Mouse (Mus musculus) midbrain, embryonic 10.5 days (tissue): Measurements from ENCODE around the gene Fbxw13. TPM values are rescaled to one million over a fixed set of nuclear protein-coding genes. Genes with fewer than 3 reads are reported as not detected.
"Not testable (repeated sequence)": the region's sequence is repeated elsewhere in the genome, so short reads cannot be mapped to it uniquely, and the experiment has no call there.

Source experiments
- DNase-seq: peaks from one replicate; pipeline ENCODE4 v3.0.0-alpha.2; 2017; ENCODE audit warnings: low spot score
- H3K27ac ChIP-seq: fragments of 300-500 bp; sonication (generic); replicated peaks from 2 replicates; pipeline ENCODE4 v1.5.1; 2016; ENCODE audit warnings: mild to moderate bottlenecking
- H3K27me3 ChIP-seq: fragments of 300-500 bp; sonication (generic); 2 replicates; pipeline ENCODE4 v1.6.1; 2016; ENCODE audit warnings: low read depth, mild to moderate bottlenecking; ENCODE audit not compliant: poor library complexity, severe bottlenecking
- H3K36me3 ChIP-seq: fragments of 300-500 bp; sonication (generic); 2 replicates; pipeline ENCODE4 v1.6.1; 2016; ENCODE audit warnings: mild to moderate bottlenecking, moderate library complexity
- H3K4me1 ChIP-seq: fragments of 300-500 bp; sonication (generic); 2 replicates; pipeline ENCODE4 v1.6.1; 2016
- H3K4me3 ChIP-seq: fragments of 300-500 bp; sonication (generic); 2 replicates; pipeline ENCODE4 v1.5.1; 2016; ENCODE audit warnings: mild to moderate bottlenecking, moderate library complexity
- H3K9me3 ChIP-seq: fragments of 300-500 bp; sonication (generic); replicated peaks from 2 replicates; pipeline ENCODE4 v1.6.1; 2016; ENCODE audit warnings: mild to moderate bottlenecking
- WGBS: fragments of 180-500 bp; shearing (Covaris S2); methylation state at CpG from one replicate; pipeline ENCODE4 v1.1.7; 2016; 5-methylcytosine and 5-hydroxymethylcytosine counted together
- polyA plus RNA-seq: library from polyadenylated mRNA; unstranded; fragments of >200 nt; fragmentation: Nextera tagmentation; extraction: Ambion mirVana; gene quantifications from 2 replicates; pipeline ENCODE4 v1.2.1, GENCODE M21; 2016

Fbxw13 gene
- polyA plus RNA-seq = not detected in 2 replicates

DNA sequence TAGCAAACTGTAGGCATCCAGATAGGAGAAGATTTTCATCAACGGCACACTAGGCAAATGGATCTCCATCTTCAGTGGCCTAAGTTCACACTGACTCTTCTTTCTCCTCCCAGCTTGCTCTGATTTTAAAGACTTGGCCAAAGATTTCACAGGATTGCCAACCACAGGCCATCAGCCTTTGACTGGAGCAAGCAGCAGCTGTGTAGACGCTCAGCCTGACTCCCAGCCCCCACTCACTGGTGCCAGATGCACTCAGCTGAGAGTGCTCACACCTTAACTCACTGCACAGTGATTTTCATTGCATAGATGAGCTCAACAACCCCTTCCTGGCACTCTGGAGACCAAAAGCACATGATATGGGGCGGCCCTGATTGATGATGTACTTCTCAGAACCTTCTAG, at the start of gene Fbxw13:
TSS of gene Fbxw13 (minus strand) at position 101 of the 400 bp plus-strand sequence.
- H3K36me3 ChIP-seq, H3K4me1 ChIP-seq, H3K4me3 ChIP-seq, H3K9me3 ChIP-seq, H3K27me3 ChIP-seq, DNase-seq, H3K27ac ChIP-seq: not testable (repeated sequence)
- WGBS = 83% methylated on average over 3 of the region's 3 CpGs

DNA sequence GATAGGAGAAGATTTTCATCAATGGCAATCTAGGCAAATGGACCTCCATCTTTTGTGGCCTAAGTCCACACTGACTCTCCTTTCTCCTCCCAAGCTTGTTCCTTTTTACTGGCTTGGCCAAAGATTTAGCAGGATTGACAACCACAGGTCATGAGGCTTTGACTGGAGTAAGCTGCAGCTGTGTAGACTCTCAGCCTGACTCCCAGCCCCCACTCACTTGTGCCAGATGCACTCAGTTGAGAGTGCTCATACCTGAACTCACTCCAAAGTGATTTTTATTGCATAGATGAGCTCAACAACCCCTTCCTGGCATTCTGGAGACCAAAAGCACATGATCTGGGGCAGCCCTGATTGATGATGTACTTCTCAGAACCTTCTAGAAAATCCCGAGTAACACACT, 38.9 kb upstream of the Fbxw13 start, which contains the start of gene Fbxw20:
TSS of gene Fbxw20 (minus strand) at position 101 of the 400 bp plus-strand sequence.
- H3K4me1 ChIP-seq = no peaks in the 10 kb centered on the region
- no peaks in the 10 kb centered on the region for H3K36me3 ChIP-seq
- H3K27ac ChIP-seq = no peak within 1 kb of the TSS
- 91% methylated on average over 1 of the region's 1 CpGs for WGBS
- no peak for DNase-seq
- H3K4me3 ChIP-seq = no peak within 1 kb of the TSS
- no peaks in the 10 kb centered on the region for H3K27me3 ChIP-seq
- no peaks in the 10 kb centered on the region for H3K9me3 ChIP-seq

DNA sequence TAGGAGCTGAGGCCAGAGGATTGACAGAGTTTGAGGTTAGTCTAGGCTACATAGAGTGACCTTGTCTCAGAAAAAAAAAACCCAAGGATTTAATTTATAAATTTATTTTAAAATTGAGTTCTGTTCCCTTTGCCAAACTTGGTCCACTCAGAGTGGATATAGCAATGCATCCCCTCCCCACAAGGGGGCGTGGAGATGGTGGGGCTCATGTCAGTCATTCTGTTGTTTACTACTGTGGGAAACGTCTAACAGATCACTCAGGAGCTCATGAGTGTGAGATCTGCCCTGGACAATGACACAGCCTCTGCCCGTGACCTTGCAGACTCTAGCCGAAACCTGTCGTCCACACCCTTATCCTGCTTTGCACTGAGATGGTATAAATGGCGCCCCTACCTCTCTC, 22.7 kb upstream of the Fbxw13 start:
- Histone ChIP-seq H3K4me1 (no peaks in the 10 kb centered on the region), H3K4me3 (no peak overlapping the region), H3K9me3 (no peaks in the 10 kb centered on the region), H3K27me3 (no peaks in the 10 kb centered on the region), H3K36me3 (no peaks in the 10 kb centered on the region), H3K27ac (no peak overlapping the region)
- DNase-seq = no peak
- 69% methylated on average over 6 of the region's 6 CpGs for WGBS

DNA sequence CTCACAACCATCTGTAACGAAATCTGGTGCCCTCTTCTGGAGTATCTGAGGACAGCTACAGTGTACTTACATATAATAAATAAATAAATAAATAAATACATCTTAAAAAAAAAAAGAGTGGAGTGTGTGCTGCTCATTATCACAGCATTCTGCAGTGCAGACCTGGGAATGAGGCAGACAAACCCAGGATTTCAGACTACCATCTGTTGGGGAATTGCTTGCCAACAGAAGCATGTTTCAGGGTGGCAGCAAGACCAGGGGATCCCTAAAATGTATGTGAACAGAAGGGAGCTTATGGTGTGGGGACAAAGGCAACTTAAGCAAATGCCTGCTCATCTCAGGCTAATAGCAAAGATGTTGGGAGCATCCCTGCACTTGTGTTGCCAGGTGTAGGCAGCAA, 5.6 kb upstream of the Fbxw13 start:
- not testable (repeated sequence) for H3K4me1 ChIP-seq, DNase-seq, H3K4me3 ChIP-seq, H3K36me3 ChIP-seq, H3K27ac ChIP-seq, H3K27me3 ChIP-seq, H3K9me3 ChIP-seq
- 78% methylated on average over 1 of the region's 1 CpGs for WGBS

DNA sequence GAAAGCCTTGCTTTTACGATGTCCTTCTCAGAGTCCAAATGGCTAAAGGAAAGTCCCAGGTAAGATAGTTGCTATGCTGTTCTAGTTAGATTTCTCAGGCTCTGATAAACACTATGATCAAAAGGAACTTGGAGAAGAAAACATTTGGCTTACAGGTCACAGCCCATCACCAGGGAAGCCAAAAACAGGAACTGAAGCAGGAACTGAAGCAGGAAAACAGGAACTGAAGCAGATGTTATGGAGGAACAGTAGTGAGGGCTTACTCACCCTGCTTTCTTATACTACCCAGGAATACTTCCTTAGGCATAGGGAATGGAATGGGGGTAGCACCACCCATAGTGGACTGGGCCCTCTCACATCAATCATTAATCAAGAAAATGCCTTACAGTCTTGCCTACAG, 4.6 kb upstream of the Fbxw13 start:
- Histone ChIP-seq H3K4me1 (no peaks in the 10 kb centered on the region), H3K4me3 (no peak overlapping the region), H3K27ac (no peak overlapping the region), H3K27me3 (no peaks in the 10 kb centered on the region), H3K36me3 (no peaks in the 10 kb centered on the region), H3K9me3 (no peaks in the 10 kb centered on the region)
- DNase-seq = no peak
- 86% methylated on average over 1 of the region's 1 CpGs for WGBS

DNA sequence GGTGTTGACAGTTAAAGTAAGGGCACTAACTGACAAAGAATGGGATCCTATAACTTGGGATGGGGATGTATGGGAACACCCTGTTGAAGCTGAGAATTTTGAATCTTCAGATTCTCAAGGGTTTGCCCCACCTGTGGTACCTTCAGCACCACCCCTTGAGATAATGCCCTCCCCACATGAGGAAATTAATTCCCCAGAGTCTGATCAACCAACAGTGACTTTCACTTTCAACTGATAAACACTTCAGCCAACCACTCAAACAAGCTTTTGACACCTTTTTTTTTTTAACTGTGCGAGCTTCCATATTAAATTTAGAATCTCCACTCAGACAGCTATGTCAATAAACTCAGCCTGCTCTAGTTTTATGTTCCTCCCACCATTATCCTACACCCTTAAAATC, 3.6 kb upstream of the Fbxw13 start:
- no peaks in the 10 kb centered on the region for H3K9me3 ChIP-seq
- DNase-seq = no peak
- no peak overlapping the region for H3K4me3 ChIP-seq
- H3K36me3 ChIP-seq = no peaks in the 10 kb centered on the region
- H3K27me3 ChIP-seq = no peaks in the 10 kb centered on the region
- 88% methylated on average over 1 of the region's 1 CpGs for WGBS
- H3K27ac ChIP-seq = no peak overlapping the region
- no peaks in the 10 kb centered on the region for H3K4me1 ChIP-seq

DNA sequence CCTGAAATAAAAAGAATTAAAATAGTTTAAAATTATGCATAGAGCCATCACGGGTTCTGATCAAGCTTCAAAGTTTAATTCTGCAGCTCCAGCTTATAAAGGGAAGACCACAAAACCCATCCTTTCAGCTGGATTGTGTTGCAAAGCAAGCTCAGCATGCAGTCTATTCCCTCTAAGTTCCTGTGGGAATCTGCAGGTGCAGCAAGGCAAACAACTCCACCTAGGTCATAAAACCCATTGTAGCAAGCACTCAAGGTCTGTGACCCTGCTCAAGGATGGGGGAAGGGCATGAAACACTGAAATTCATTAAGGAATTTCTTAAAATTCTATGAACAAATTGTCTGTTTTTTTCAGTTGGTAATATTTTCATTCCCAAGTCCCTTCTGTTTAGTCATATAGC, 18.6 kb downstream of the Fbxw13 start:
- DNase-seq = no peak
- H3K4me1 ChIP-seq = no peaks in the 10 kb centered on the region
- no peaks in the 10 kb centered on the region for H3K36me3 ChIP-seq
- H3K27me3 ChIP-seq = no peaks in the 10 kb centered on the region
- WGBS = 79% methylated on average over 1 of the region's 1 CpGs
- no peaks in the 10 kb centered on the region; the same call in 1 of the 2 replicates for H3K9me3 ChIP-seq
- no peak overlapping the region for H3K4me3 ChIP-seq
- no peak overlapping the region for H3K27ac ChIP-seq

DNA sequence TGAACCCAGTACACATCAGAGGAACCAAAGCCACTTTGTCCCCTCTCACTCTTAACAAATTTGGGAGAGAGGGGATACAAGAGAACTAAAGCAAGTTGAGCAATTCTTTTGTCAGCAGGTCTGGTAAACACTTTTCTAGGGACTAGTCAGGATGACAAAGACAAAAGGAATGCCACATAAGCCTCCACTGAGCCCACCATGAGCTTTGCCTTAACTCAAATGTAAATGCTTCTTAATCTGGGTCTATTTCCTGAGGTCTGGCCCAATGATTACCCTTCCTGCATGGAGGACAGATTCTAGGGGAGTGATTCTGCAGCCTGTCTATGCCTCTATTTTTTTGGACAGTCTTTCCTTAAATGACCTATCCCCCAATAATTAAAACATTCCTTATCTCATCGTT, 19.5 kb downstream of the Fbxw13 start:
- no peaks in the 10 kb centered on the region; the same call in 1 of the 2 replicates for H3K9me3 ChIP-seq
- no peak for DNase-seq
- no peaks in the 10 kb centered on the region for H3K36me3 ChIP-seq
- no peak overlapping the region for H3K4me3 ChIP-seq
- H3K27me3 ChIP-seq = no peaks in the 10 kb centered on the region
- 91% methylated on average over 1 of the region's 1 CpGs for WGBS
- no peaks in the 10 kb centered on the region for H3K4me1 ChIP-seq
- H3K27ac ChIP-seq = no peak overlapping the region

DNA sequence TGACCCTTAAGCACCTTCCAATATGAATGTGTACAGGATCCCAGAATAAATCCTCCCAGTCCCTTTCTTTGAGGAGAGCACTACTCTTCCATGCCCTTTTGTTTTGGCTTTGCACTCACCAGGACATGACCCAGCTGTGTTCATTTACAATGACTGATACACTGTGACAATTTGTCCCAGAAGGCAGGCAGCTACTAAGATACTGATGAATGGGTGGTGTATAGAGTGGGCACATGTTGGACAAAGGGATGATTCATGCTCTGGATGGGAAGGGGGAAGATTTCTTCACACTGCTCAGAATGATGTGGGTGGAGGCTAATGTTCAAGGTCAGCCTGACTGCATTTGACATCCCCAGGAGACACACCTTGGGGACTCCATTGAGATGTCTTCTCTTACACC, 28.5 kb downstream of the Fbxw13 start:
- DNase-seq = no peak
- no peaks in the 10 kb centered on the region for H3K27me3 ChIP-seq

DNA sequence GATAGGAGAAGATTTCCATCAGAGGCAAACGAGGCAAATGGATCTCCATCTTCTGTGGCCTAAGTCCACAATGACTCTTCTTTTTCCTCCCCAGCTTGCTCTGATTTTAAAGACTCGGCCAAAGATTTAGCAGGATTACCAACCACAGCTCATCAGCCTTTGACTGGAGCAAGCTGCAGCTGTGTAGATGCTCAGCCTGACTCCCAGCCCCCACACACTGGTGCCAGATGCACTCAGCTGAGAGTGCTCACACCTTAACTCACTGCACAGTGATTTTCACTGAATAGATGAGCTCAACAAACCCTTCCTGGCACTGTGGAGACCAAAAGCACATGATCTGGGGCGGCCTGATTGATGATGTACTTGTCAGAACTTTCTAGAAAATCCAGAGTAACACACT, 33.8 kb downstream of the Fbxw13 start, which contains the start of gene Fbxw21:
TSS of gene Fbxw21 (minus strand) at position 101 of the 400 bp plus-strand sequence.
- H3K4me3 ChIP-seq = no peak within 1 kb of the TSS
- 77% methylated on average over 3 of the region's 3 CpGs for WGBS
- DNase-seq = no peak
- no peaks in the 10 kb centered on the region for H3K4me1 ChIP-seq
- no peaks in the 10 kb centered on the region for H3K9me3 ChIP-seq
- no peaks in the 10 kb centered on the region for H3K36me3 ChIP-seq
- no peaks in the 10 kb centered on the region for H3K27me3 ChIP-seq
- H3K27ac ChIP-seq = no peak within 1 kb of the TSS

More for the DNA sequence above, 28.5 kb downstream of the Fbxw13 start:
- Histone ChIP-seq H3K4me1 (no peaks in the 10 kb centered on the region), H3K4me3 (no peak overlapping the region), H3K27ac (no peak overlapping the region), H3K9me3 (peaks cover 7% of the 10 kb centered on the region; the same call in 1 of the 2 replicates), H3K36me3 (no peaks in the 10 kb centered on the region)

DNA sequence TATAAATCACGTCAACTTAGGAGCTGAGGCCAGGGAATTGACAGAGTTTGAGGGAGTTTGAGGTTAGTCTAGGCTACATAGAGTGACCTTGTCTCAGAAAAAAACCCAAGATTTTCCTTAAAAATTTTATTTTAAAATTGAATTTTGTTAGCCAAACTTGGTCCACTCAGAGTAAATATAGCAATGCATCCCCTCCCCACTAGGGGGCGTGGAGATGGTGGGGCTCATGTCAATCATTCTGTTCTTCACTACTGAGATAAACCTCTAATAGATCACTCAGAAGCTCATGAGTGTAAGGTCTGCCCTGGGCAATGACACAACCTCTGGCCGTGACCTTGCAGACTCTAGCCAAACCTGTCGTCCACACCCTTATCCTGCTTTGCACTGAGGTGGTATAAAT, 55.4 kb downstream of the Fbxw13 start:
- not testable (repeated sequence) for H3K4me3 ChIP-seq, DNase-seq, H3K36me3 ChIP-seq, H3K27ac ChIP-seq, H3K27me3 ChIP-seq, H3K4me1 ChIP-seq, H3K9me3 ChIP-seq
- 75% methylated on average over 4 of the region's 4 CpGs for WGBS

DNA sequence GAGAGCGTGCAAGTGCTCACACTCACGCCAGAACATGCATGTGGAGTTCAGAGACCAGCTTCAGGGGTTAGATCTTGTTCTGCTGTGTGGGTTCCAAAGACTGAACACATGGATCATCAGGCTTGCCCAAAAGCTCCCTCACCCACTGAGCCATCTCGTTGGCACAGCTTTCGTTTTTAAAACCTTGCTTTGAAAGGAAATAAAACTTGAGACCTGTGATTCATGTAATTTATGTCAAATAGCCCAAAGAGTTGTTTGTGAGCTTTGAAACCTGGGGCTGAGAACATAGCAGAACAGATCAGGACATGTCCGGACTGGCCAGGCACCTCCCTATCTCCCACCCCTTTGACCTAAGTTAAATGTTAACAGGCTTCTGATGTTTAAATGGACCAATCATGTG, 65.7 kb downstream of the Fbxw13 start:
- H3K4me1 ChIP-seq = no peaks in the 10 kb centered on the region
- H3K9me3 ChIP-seq = no peaks in the 10 kb centered on the region
- H3K4me3 ChIP-seq = no peak overlapping the region
- 92% methylated on average over 5 of the region's 5 CpGs for WGBS
- DNase-seq = no peak
- H3K27me3 ChIP-seq = no peaks in the 10 kb centered on the region
- no peaks in the 10 kb centered on the region for H3K36me3 ChIP-seq
- no peak overlapping the region for H3K27ac ChIP-seq
